Mouse (Mus musculus) heart, postnatal 0 days (tissue): ENCODE measurements around the gene Arhgap15.

Experiments used
- CTCF ChIP-seq: IDR thresholded peaks from 2 replicates; pipeline ENCODE4 v1.5.1; 2016; ENCODE audit warnings: antibody characterized with exemption, control low read depth, low read depth
- EP300 ChIP-seq: IDR thresholded peaks from 2 replicates; pipeline ENCODE4 v1.6.1; 2016; ENCODE audit warnings: antibody characterized with exemption, low read depth

GRCm38 (mm10) chr2:44192058-44192457 lies 443.4 kb downstream of the Arhgap15 start:
- TF ChIP-seq CTCF (no peak), EP300 (no peak)
